Mouse (Mus musculus): ENCODE measurements at regions not wholly inside any gene's neighbourhood (a gene's known extent, or its start where the extent isn't known, plus 50 kb on each side); places are given as distances from the start of the nearest gene placed in this dataset.
"Not testable (repeated sequence)": the region's sequence is repeated elsewhere in the genome, so short reads cannot be mapped to it uniquely, and the experiment has no call there.

- WGBS, result 83% methylated on average over 2 of the region's 2 CpGs
- no peaks in the 10 kb centered on the region for H3K36me3 ChIP-seq (ENCODE audit: poor library complexity, severe bottlenecking)
- no peaks in the 10 kb centered on the region for H3K9me3 ChIP-seq (replicated peaks)
- H3K27ac ChIP-seq, result no peak overlapping the region
- H3K4me2 ChIP-seq, result no peak overlapping the region
- H3K9ac ChIP-seq, result no peak overlapping the region
- no peak for ATAC-seq
- H3K4me1 ChIP-seq, result no peaks in the 10 kb centered on the region
- no peak overlapping the region for H3K4me3 ChIP-seq
- no peaks in the 10 kb centered on the region for H3K27me3 ChIP-seq
Observed at GRCm38 (mm10) chr12:8401376-8401775, 88.1 kb downstream of the Hs1bp3 start.

GRCm38 (mm10) chr12:8400345-8401130 lies 87.3 kb downstream of the Hs1bp3 start:
- no peak overlapping the region for H3K4me2 ChIP-seq
- no peaks in the 10 kb centered on the region for H3K4me1 ChIP-seq
- no peak for ATAC-seq
- no peaks in the 10 kb centered on the region for H3K36me3 ChIP-seq (ENCODE audit: poor library complexity, severe bottlenecking)
- no peaks in the 10 kb centered on the region for H3K27me3 ChIP-seq
- 97% methylated on average over 10 of the region's 10 CpGs for WGBS
- H3K27ac ChIP-seq, result no peak overlapping the region
- no peak overlapping the region for H3K9ac ChIP-seq
- no peak overlapping the region for H3K4me3 ChIP-seq
- H3K9me3 ChIP-seq (replicated peaks), result no peaks in the 10 kb centered on the region

- no peak for ATAC-seq
- H3K27me3 ChIP-seq, result no peaks in the 10 kb centered on the region
- H3K4me1 ChIP-seq, result no peaks in the 10 kb centered on the region
- WGBS, result 67% methylated on average over 3 of the region's 3 CpGs
- no peak overlapping the region for H3K4me2 ChIP-seq
- H3K36me3 ChIP-seq (ENCODE audit: poor library complexity, severe bottlenecking), result no peaks in the 10 kb centered on the region
- no peak overlapping the region for H3K4me3 ChIP-seq
- H3K27ac ChIP-seq, result no peak overlapping the region
- H3K9ac ChIP-seq, result no peak overlapping the region
- no peaks in the 10 kb centered on the region for H3K9me3 ChIP-seq (replicated peaks)
Observed at GRCm38 (mm10) chr12:8398852-8399251, 85.6 kb downstream of the Hs1bp3 start.

- H3K4me2 ChIP-seq; H3K9ac ChIP-seq; H3K4me3 ChIP-seq; H3K36me3 ChIP-seq (ENCODE audit: poor library complexity, severe bottlenecking); H3K27me3 ChIP-seq; H3K9me3 ChIP-seq (replicated peaks); H3K4me1 ChIP-seq; ATAC-seq; H3K27ac ChIP-seq: not testable (repeated sequence)
- WGBS, result 88% methylated on average over 6 of the region's 6 CpGs
Observed at GRCm38 (mm10) chr12:8396408-8396807, 83.2 kb downstream of the Hs1bp3 start.

- 56% methylated on average over 6 of the region's 6 CpGs for WGBS
- no peak overlapping the region for H3K4me3 ChIP-seq
- H3K4me1 ChIP-seq, result no peaks in the 10 kb centered on the region
- H3K4me2 ChIP-seq, result no peak overlapping the region
- ATAC-seq, result peak; percentile 75; the same call in 1 of the 2 replicates
- no peaks in the 10 kb centered on the region for H3K36me3 ChIP-seq (ENCODE audit: poor library complexity, severe bottlenecking)
- H3K27me3 ChIP-seq, result no peaks in the 10 kb centered on the region
- H3K9ac ChIP-seq, result no peak overlapping the region
- no peak overlapping the region for H3K27ac ChIP-seq
- H3K9me3 ChIP-seq (replicated peaks), result no peaks in the 10 kb centered on the region
Observed at GRCm38 (mm10) chr12:8394894-8395297, 81.7 kb downstream of the Hs1bp3 start.

GRCm38 (mm10) chr12:8393976-8394375 lies 80.7 kb downstream of the Hs1bp3 start:
- 84% methylated on average over 3 of the region's 3 CpGs for WGBS
- Histone ChIP-seq H3K9ac (no peak overlapping the region), H3K36me3 (ENCODE audit: poor library complexity, severe bottlenecking) (no peaks in the 10 kb centered on the region), H3K4me1 (no peaks in the 10 kb centered on the region), H3K27ac (no peak overlapping the region), H3K27me3 (no peaks in the 10 kb centered on the region), H3K9me3 (replicated peaks) (no peaks in the 10 kb centered on the region), H3K4me3 (no peak overlapping the region), H3K4me2 (no peak overlapping the region)
- ATAC-seq, result no peak

Data from forebrain, embryonic 13.5 days (tissue).